8 mouse cellular contexts compared by ENCODE assay signal in genomic region chr6:127265901-127266812, GRCm38 (mm10).
DNase-seq lines count a peak whose midpoint lies in the region; ATAC-seq and TF ChIP-seq lines count a peak whose summit lies in the region.

No protein-coding gene starts in this region.

- intact Hi-C loops in left cerebral cortex, postnatal 25 days (cut with DNase I): loop anchor here (2.0 kb wide), 1 partner anchor 115 kb away; no protein-coding TSS in a partner anchor

- ATAC-seq in granulocyte monocyte progenitor cell, adult 5-6 weeks (replicated peaks; ENCODE audit: poor library complexity, severe bottlenecking): peak; percentile 57
- no peak for ATAC-seq in intestine, postnatal 0 days
- 0 out of 2 replicates have a peak, but pooled peaks have one; percentile 26 for ATAC-seq in megakaryocyte-erythroid progenitor cell, adult 5-6 weeks (replicated peaks; ENCODE audit: low FRiP score, low TSS enrichment, poor library complexity, severe bottlenecking)
- no peak for ATAC-seq in erythroid progenitor cell, adult 5-6 weeks (replicated peaks; ENCODE audit: low FRiP score, poor library complexity, severe bottlenecking)

- no peaks in the 10 kb centered on the region for H3K36me3 ChIP-seq in intestine, postnatal 0 days (ENCODE audit: control insufficient read depth, insufficient read depth)

- DNase-seq in adrenal gland, postnatal 10 days: peak; percentile 85
- peak; percentile 65 for DNase-seq in embryo, embryonic 9.5 days (ENCODE audit: extremely low spot score)
- peak; percentile 65 to 80 for DNase-seq in left cerebral cortex, postnatal 25 days (ENCODE audit: low spot score in 2 of 2)
- DNase-seq in right cerebral cortex, postnatal 25 days: peak; percentile 59

- H3K27ac ChIP-seq in intestine, postnatal 0 days (ENCODE audit: low read depth, low read length): peak overlapping the region; percentile 63; the same call in 1 of the 2 replicates

- peaks cover 17% of the 10 kb centered on the region for H3K4me1 ChIP-seq in intestine, postnatal 0 days (replicated peaks; ENCODE audit: control insufficient read depth, insufficient read depth, low read length)

- peak overlapping the region; percentile 67 for H3K4me2 ChIP-seq in intestine, postnatal 0 days (replicated peaks; ENCODE audit: low read depth)

- TF ChIP-seq CTCF in intestine, postnatal 0 days (IDR thresholded peaks at IDR 0.05; ENCODE audit: low read depth): no peak

- peak overlapping the region; percentile 21 for H3K4me3 ChIP-seq in intestine, postnatal 0 days (ENCODE audit: low read depth, low read length)

- H3K9ac ChIP-seq in intestine, postnatal 0 days (ENCODE audit: low read depth, low read length): 0 out of 2 replicates have a peak overlapping the region, but pooled peaks have one; percentile 18

- no peaks in the 10 kb centered on the region for H3K27me3 ChIP-seq in intestine, postnatal 0 days (replicated peaks; ENCODE audit: control insufficient read depth, insufficient read depth, low read length)

- whole genome bisulfite sequencing in intestine, postnatal 0 days: 3% methylated on average over 21 of the region's 21 CpGs

- no peaks in the 10 kb centered on the region for H3K9me3 ChIP-seq in intestine, postnatal 0 days (ENCODE audit: control insufficient read depth)

Comparison
In these comparisons a context has a peak if more than half of its experiments do, and no peak if none do; other contexts are left out.
1. ATAC-seq: peak in granulocyte monocyte progenitor cell, adult 5-6 weeks (single experiment) and megakaryocyte-erythroid progenitor cell, adult 5-6 weeks (single experiment); none in intestine, postnatal 0 days (single experiment) and erythroid progenitor cell, adult 5-6 weeks (single experiment).
2. Peak in every context shown above with its lines, with median percentiles within 50 percentile points of each other: DNase-seq.